Mouse (Mus musculus): ENCODE data around the gene Akap2. TPM values are rescaled to one million over a fixed set of nuclear protein-coding genes. Genes with fewer than 3 reads are reported as not detected.
"Not testable (repeated sequence)": the region's sequence is repeated elsewhere in the genome, so short reads cannot be mapped to it uniquely, and the experiment has no call there.

Akap2 gene
- polyA plus RNA-seq, 1 experiment from 2014 or later: 33.3 TPM

DNA sequence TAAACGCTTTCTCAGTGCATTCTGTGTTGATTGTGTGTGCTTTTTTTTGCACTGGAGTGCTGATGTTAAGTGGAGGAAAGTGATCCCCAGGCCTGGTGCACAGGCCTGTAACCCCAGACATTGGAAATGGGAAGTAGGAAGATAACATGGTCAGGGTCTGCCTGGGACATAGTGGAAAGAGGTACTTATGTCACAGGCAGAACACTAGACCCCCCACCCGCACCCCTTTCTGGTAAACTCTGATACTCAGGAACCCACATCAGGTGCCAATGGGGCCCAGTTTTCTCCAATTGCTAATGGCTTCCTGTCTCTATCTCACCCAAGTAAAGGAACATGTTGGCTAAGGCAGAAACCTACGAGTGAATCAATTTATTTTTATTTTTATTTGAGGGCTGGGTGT lies 167.1 kb downstream of the Akap2 start:
- Histone ChIP-seq H3K36me3 (peaks cover 22% of the 10 kb centered on the region), H3K27me3 (ENCODE audit: low read depth, poor library complexity, severe bottlenecking) (no peaks in the 10 kb centered on the region), H3K4me1 (peaks cover 10% of the 10 kb centered on the region; the same call in 1 of the 2 replicates), H3K27ac (no peak overlapping the region), H3K9me3 (replicated peaks) (no peaks in the 10 kb centered on the region), H3K4me3 (no peak overlapping the region)
- DNase-seq (ENCODE audit: low spot score): no peak
- WGBS: 85% methylated on average over 3 of the region's 3 CpGs

DNA sequence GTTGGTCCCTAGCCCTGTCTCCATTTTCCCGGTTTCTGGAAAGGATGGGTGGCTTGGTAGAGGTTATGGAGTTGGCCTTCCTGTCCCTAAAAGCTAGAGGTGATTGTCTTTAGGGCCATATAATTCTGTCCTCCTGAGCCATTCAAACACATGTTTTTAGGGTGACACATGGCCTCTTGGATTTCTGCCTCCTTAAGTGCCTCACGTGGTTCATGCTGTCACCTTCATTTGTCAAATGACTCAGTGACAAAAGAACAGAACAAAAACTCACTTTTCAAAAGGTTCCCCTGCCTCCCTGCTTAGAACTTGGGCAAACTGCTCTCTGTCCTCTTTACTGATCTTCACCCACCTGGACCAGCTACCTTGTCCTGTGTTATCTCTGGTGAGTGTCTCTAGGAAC lies 167.7 kb downstream of the Akap2 start:
- Histone ChIP-seq H3K36me3 (peaks cover 25% of the 10 kb centered on the region), H3K27me3 (ENCODE audit: low read depth, poor library complexity, severe bottlenecking) (no peaks in the 10 kb centered on the region), H3K27ac (no peak overlapping the region), H3K4me3 (no peak overlapping the region), H3K4me1 (peaks cover 7% of the 10 kb centered on the region; the same call in 1 of the 2 replicates), H3K9me3 (replicated peaks) (no peaks in the 10 kb centered on the region)
- no peak for DNase-seq (ENCODE audit: low spot score)
- 72% methylated on average over 2 of the region's 2 CpGs for WGBS

DNA sequence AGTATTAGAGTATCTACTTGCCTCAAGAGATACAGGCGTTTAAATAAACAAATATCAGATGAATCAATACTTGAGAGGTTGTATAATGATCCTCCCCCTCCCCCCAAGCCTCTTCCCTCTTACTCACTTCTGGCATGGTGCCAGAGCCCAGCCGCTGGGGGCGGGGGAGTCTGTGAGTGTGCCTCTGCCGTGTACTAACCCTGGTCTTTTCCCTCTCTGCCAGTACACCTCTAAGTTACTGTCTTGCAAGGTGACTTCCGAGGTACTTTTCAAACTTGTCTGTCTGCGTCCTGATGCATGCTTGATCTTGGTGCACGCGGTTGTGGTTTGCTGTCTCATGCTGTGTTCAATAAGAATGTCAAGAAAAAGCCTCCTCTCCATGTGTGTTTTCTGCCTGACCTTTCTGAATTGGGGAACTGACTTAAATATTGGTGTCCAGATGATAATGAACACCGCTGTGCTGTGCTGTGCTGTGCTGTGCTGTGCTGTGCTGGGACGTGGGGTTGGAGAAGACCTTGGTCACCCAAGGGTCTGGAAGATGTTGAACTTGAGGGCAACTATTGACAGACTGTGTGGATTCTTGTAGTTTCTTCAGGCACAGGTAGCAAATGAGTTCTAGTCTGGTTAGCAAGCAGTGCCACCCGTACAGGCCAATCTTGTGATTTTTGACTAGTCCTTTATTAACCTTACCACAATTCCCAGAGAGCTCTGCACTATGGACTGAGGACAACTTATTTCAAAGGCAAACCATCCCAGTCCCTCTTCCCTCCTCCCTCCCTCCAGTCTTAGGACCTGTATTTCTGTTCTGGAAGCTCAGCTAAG lies 168.8 kb downstream of the Akap2 start:
- Histone ChIP-seq H3K4me3 (no peak overlapping the region), H3K27me3 (ENCODE audit: low read depth, poor library complexity, severe bottlenecking) (no peaks in the 10 kb centered on the region), H3K4me1 (peaks cover 8% of the 10 kb centered on the region; the same call in 1 of the 2 replicates), H3K36me3 (peaks cover 23% of the 10 kb centered on the region), H3K9me3 (replicated peaks) (no peaks in the 10 kb centered on the region), H3K27ac (no peak overlapping the region)
- no peak for DNase-seq (ENCODE audit: low spot score)
- WGBS: 81% methylated on average over 11 of the region's 11 CpGs

DNA sequence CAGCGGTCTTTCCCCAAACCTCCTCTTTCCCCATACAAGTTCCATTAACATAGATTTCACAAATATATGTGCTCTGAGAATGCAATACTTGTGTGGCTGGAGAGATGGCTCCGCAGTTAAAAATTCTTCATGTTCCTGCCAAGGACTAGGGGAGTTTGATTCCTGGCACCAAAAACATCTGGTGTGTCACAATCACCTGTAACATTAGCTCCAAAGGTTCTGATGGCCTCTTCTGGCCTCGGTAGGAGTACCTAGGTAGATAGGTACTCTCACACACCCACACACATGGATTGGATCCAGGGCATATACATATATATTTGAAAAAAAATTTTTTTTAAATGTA lies 169.4 kb downstream of the Akap2 start:
- no peak for DNase-seq (ENCODE audit: low spot score)
- no peaks in the 10 kb centered on the region for H3K9me3 ChIP-seq (replicated peaks)
- no peaks in the 10 kb centered on the region for H3K27me3 ChIP-seq (ENCODE audit: low read depth, poor library complexity, severe bottlenecking)
- H3K4me1 ChIP-seq: peaks cover 14% of the 10 kb centered on the region
- WGBS: 94% methylated on average over 3 of the region's 3 CpGs
- peaks cover 19% of the 10 kb centered on the region for H3K36me3 ChIP-seq
- no peak overlapping the region for H3K27ac ChIP-seq
- no peak overlapping the region for H3K4me3 ChIP-seq

DNA sequence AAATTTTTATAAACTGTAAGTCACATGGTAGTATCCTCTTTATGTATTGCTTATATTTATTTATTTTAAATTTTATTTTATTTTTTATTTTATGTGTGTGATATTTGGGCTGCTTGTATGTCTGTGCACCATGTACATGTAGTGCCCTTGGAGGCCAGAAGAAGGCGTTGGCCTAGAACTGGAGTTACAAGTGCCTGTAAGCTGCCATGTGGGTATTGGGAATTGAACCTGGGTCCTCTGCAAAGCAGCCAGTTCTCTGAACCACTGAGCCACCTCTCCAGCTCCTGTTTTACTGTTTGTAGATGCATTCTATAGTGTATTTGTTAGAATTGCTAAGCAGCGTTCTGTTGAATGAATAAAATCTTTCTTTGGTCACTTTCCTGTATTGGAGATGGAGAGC lies 170.8 kb downstream of the Akap2 start:
- 96% methylated on average over 2 of the region's 2 CpGs for WGBS
- peaks cover 20% of the 10 kb centered on the region for H3K4me1 ChIP-seq
- H3K36me3 ChIP-seq: peaks cover 25% of the 10 kb centered on the region
- no peaks in the 10 kb centered on the region for H3K9me3 ChIP-seq (replicated peaks)
- H3K4me3 ChIP-seq: no peak overlapping the region
- no peaks in the 10 kb centered on the region for H3K27me3 ChIP-seq (ENCODE audit: low read depth, poor library complexity, severe bottlenecking)
- no peak for DNase-seq (ENCODE audit: low spot score)
- no peak overlapping the region for H3K27ac ChIP-seq

DNA sequence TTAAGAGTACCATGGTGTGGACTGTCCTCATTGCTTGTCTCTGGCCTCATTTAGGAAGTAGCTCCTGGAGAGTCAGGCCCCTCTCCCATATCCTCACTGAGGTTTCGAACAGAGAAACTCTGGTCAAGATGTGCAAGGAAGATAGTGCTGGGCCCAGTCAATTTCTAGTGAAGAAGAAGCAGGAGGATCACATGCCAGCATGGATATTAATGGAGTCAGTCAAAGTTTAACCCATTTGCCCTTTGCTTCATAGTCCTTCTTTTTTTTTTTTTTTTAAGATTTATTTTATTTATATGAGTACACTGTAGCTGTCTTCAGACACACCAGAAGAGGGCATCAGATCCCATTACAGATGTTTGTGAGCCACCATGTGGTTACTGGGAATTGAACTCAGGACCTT lies 171.5 kb downstream of the Akap2 start:
- DNase-seq (ENCODE audit: low spot score); H3K27me3 ChIP-seq (ENCODE audit: low read depth, poor library complexity, severe bottlenecking); H3K9me3 ChIP-seq (replicated peaks); H3K27ac ChIP-seq; H3K4me3 ChIP-seq: not testable (repeated sequence)
- H3K36me3 ChIP-seq: peaks cover 25% of the 10 kb centered on the region
- peaks cover 20% of the 10 kb centered on the region for H3K4me1 ChIP-seq
- WGBS: 90% methylated on average over 1 of the region's 1 CpGs

DNA sequence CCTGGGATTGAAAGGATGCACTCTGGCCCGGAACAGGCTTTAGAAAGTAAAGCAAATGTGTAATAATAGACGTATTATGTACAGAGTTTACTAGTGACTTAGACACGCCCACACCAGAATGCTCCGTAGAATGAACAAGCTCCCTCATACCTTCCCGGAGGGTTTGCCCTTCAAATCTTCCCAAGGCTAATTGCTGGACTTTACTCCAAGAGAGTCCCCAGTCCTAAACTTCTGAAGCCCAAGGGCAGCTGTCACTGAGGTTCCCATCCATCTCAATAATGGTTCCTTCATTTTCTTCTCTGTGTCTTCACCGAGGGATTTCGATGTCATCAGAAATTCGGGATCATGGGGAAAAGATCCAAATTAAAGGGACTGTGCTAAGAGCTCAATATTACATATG lies 172.3 kb downstream of the Akap2 start:
- Histone ChIP-seq H3K4me3 (no peak overlapping the region), H3K36me3 (peaks cover 23% of the 10 kb centered on the region), H3K27ac (no peak overlapping the region), H3K27me3 (ENCODE audit: low read depth, poor library complexity, severe bottlenecking) (no peaks in the 10 kb centered on the region), H3K9me3 (replicated peaks) (no peaks in the 10 kb centered on the region), H3K4me1 (peaks cover 20% of the 10 kb centered on the region)
- DNase-seq (ENCODE audit: low spot score): no peak
- WGBS: 94% methylated on average over 8 of the region's 8 CpGs

DNA sequence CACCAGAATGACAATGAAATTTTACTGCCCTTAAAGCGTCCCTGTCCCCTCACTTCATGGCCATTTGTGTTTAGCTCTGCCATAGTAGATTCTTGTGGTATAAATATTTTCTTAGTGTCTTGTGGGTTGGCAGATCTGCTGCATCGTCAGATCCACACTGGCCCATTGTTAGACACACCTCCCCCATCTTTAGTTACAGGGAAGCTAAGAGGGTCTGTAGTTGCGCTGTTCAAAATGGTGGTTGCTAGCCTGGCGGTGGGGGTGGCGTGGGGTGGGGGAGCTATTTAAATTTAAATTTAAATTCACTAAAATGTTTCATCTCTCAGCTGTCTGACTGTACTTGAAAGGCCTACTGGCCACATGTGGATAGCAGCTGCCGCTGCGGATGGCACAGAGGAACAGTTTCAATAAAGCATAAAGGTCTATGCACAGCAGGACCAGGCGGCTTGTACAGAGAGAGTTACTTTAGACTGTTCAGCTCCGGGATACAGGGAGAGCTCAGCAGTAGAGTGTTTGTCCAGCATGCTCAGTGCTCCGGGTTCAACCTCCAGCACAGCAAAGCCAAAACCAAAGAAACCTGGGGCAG lies 174.6 kb downstream of the Akap2 start:
- Histone ChIP-seq H3K4me1 (peaks cover 19% of the 10 kb centered on the region), H3K27ac (no peak overlapping the region), H3K36me3 (peaks cover 29% of the 10 kb centered on the region), H3K4me3 (no peak overlapping the region), H3K27me3 (ENCODE audit: low read depth, poor library complexity, severe bottlenecking) (no peaks in the 10 kb centered on the region), H3K9me3 (replicated peaks) (no peaks in the 10 kb centered on the region)
- DNase-seq (ENCODE audit: low spot score): peak; percentile 27
- WGBS: 87% methylated on average over 10 of the region's 10 CpGs

DNA sequence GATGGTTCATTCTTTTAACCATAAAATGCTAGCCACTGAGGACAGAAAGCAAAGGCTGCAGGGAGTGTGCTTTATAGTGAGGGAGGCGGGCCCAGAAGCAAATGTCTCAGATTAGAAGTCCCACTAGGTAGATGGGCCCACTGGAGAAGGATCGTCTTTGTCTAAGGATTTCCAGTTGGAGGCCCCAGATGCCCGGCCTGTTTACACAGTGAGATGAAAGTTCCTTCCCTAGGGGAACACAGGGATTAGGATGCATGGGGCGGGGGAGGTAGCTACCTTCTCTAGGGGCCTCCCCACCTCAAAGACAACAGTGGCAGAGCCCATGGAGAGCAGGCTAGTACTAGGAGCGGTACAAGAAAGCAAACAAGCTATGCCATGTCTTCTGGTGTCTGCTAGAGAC lies 177.7 kb downstream of the Akap2 start:
- no peak for DNase-seq (ENCODE audit: low spot score)
- 52% methylated on average over 5 of the region's 5 CpGs for WGBS
- H3K27me3 ChIP-seq (ENCODE audit: low read depth, poor library complexity, severe bottlenecking): no peaks in the 10 kb centered on the region

DNA sequence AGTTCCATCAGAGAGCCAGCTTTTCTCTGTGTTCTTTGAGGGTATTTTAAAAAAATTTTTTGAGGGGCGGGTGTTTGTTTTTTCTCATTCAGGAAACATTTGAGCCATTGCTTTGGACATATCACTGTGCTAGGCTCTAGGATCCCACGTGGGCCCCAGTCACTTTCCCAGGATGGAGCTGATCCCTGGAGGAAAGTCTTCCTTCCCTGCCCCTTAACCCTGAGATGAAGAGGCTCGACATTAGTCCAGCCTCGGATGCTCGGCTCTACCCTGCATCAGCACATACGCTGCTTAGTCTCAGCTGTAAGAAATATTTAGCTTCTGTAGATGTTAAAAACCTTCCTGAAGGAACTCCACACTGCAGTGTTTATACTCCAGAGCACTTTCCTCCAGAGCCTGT lies 178.4 kb downstream of the Akap2 start:
- H3K27me3 ChIP-seq (ENCODE audit: low read depth, poor library complexity, severe bottlenecking): no peaks in the 10 kb centered on the region
- WGBS: 64% methylated on average over 6 of the region's 6 CpGs
- H3K36me3 ChIP-seq: peaks cover 24% of the 10 kb centered on the region
- peaks cover 19% of the 10 kb centered on the region for H3K4me1 ChIP-seq
- H3K9me3 ChIP-seq (replicated peaks): no peaks in the 10 kb centered on the region
- no peak overlapping the region for H3K4me3 ChIP-seq
- H3K27ac ChIP-seq: no peak overlapping the region
- no peak for DNase-seq (ENCODE audit: low spot score)

More for the DNA sequence above, 177.7 kb downstream of the Akap2 start:
- Histone ChIP-seq H3K4me1 (peaks cover 19% of the 10 kb centered on the region), H3K36me3 (peaks cover 24% of the 10 kb centered on the region), H3K27ac (no peak overlapping the region), H3K9me3 (replicated peaks) (no peaks in the 10 kb centered on the region), H3K4me3 (no peak overlapping the region)

DNA sequence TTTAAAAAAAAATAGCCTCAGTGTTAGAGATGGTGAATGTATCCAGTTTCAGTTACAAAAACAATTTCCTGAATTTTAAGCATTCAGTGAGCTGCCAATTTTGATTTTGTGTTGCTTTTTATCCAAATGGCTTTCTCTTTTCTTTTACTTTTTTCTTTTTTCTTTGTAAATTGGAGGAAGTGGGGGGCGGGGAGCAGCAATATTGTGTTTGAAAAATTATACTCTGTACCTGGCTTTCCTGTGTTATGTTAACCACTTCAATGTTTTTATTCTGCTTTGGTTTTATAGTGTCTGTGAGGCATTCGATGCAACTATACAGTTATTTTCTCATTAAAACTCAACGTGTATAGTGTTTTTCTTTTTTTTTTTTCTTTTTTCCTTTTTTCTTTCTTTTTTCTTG lies 179.2 kb downstream of the Akap2 start:
- Histone ChIP-seq H3K4me3 (no peak overlapping the region), H3K36me3 (peaks cover 24% of the 10 kb centered on the region), H3K9me3 (replicated peaks) (no peaks in the 10 kb centered on the region), H3K4me1 (peaks cover 14% of the 10 kb centered on the region), H3K27me3 (ENCODE audit: low read depth, poor library complexity, severe bottlenecking) (no peaks in the 10 kb centered on the region), H3K27ac (no peak overlapping the region)
- no peak for DNase-seq (ENCODE audit: low spot score)
- 89% methylated on average over 3 of the region's 3 CpGs for WGBS

DNA sequence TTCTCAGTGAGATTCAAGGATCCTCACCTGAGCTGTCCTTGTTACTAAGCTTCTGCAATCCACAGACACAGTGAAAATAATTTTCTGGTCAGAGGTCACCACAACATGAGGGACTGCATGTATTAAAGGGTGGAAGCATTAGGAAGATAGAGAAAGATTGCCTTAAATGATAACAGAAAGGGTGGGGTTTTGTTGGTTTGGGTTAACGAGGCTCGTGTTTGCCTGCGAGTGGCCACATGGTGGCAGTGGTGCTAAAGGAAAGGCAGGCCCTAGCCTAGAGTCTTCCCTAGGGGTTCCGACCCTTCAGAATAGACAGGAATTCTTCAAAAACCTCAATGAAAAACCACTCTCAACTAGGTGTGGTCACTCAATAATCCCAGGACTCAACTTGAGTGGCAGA lies 183.8 kb downstream of the Akap2 start:
- 13% methylated on average over 4 of the region's 4 CpGs for WGBS
- Histone ChIP-seq H3K27me3 (ENCODE audit: low read depth, poor library complexity, severe bottlenecking) (no peaks in the 10 kb centered on the region), H3K9me3 (replicated peaks) (no peaks in the 10 kb centered on the region), H3K27ac (no peak overlapping the region), H3K4me1 (peaks cover 22% of the 10 kb centered on the region), H3K4me3 (no peak overlapping the region), H3K36me3 (no peaks in the 10 kb centered on the region)
- DNase-seq (ENCODE audit: low spot score): peak; percentile 61

DNA sequence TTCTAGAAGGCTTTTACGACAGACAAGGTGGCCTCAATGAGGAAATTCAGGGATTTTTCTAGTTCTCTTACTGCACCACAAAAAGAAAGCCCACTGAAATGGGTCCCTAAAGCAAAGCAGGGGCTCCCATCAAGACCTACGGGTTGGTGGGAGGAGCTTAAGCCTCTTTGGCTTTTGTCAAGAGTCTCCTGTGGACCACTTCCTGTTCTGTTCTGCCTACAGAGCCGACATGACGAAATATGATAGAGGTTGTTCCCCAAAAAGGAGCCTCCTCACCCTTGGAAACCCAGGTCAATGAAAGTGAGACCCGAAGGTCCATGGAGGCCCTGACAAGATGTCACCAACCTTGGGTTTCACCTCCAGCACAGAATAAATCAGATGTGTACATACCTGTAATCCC lies 185.2 kb downstream of the Akap2 start:
- Histone ChIP-seq H3K36me3 (no peaks in the 10 kb centered on the region), H3K4me1 (peaks cover 25% of the 10 kb centered on the region), H3K4me3 (no peak overlapping the region), H3K27me3 (ENCODE audit: low read depth, poor library complexity, severe bottlenecking) (no peaks in the 10 kb centered on the region), H3K27ac (no peak overlapping the region), H3K9me3 (replicated peaks) (no peaks in the 10 kb centered on the region)
- 87% methylated on average over 5 of the region's 5 CpGs for WGBS
- DNase-seq (ENCODE audit: low spot score): no peak

Measured in limb, embryonic 10.5 days (tissue).